Mouse (Mus musculus): Measurements from ENCODE around the gene 6030408B16Rik. TPM values are rescaled to one million over a fixed set of nuclear protein-coding genes. Genes with fewer than 3 reads are reported as not detected.

The 6030408B16Rik gene
- 1.6 and 1.7 TPM in 2 replicates for polyA plus RNA-seq (2014; fragmentation: Nextera tagmentation; extraction: Ambion mirVana)

GRCm38 (mm10) chr15:101293025-101293621 lies at the start of gene 6030408B16Rik:
Gene 6030408B16Rik (plus strand): TSS chr15:101293212.
- ATAC-seq (replicated peaks; ENCODE audit: insufficient number of reproducible peaks, low FRiP score, low TSS enrichment, low read depth), result no peak
- no peaks in the 10 kb centered on the region for H3K9me3 ChIP-seq (replicated peaks; ENCODE audit: control insufficient read depth, low read length)
- peak within 1 kb of the TSS; percentile 14; the same call in 1 of the 2 replicates for H3K27ac ChIP-seq (replicated peaks; ENCODE audit: low read depth, low read length)
- 64% methylated on average over 18 of the region's 18 CpGs for WGBS
- no peak within 1 kb of the TSS for H3K4me2 ChIP-seq (ENCODE audit: low read depth, low read length)
- peak within 1 kb of the TSS; percentile 11; the same call in 1 of the 2 replicates for H3K9ac ChIP-seq (replicated peaks; ENCODE audit: low read length)
- no peaks in the 10 kb centered on the region for H3K27me3 ChIP-seq (ENCODE audit: control insufficient read depth, insufficient read depth, low read length)
- H3K4me1 ChIP-seq (ENCODE audit: control insufficient read depth, insufficient read depth, low read length), result no peaks in the 10 kb centered on the region
- no peak for DNase-seq (ENCODE audit: low spot score)
- peaks cover 3% of the 10 kb centered on the region for H3K36me3 ChIP-seq (replicated peaks; ENCODE audit: control insufficient read depth, insufficient read depth, low read depth, low read length)
- H3K4me3 ChIP-seq (ENCODE audit: low read depth, low read length), result no peak within 1 kb of the TSS

- DNase-seq (ENCODE audit: low spot score) (no peak), ATAC-seq (replicated peaks; ENCODE audit: insufficient number of reproducible peaks, low FRiP score, low TSS enrichment, low read depth) (no peak)
- H3K9ac ChIP-seq (replicated peaks; ENCODE audit: low read length), result no peak overlapping the region
- H3K4me1 ChIP-seq (ENCODE audit: control insufficient read depth, insufficient read depth, low read length), result 0 out of 2 replicates have a peak, but pooled peaks cover 2% of the 10 kb centered on the region
- no peaks in the 10 kb centered on the region for H3K36me3 ChIP-seq (replicated peaks; ENCODE audit: control insufficient read depth, insufficient read depth, low read depth, low read length)
- H3K27ac ChIP-seq (replicated peaks; ENCODE audit: low read depth, low read length), result no peak overlapping the region
- no peaks in the 10 kb centered on the region for H3K27me3 ChIP-seq (ENCODE audit: control insufficient read depth, insufficient read depth, low read length)
- H3K9me3 ChIP-seq (replicated peaks; ENCODE audit: control insufficient read depth, low read length), result no peaks in the 10 kb centered on the region
- 68% methylated on average over 3 of the region's 3 CpGs for WGBS
- no peak overlapping the region for H3K4me2 ChIP-seq (ENCODE audit: low read depth, low read length)
- no peak overlapping the region for H3K4me3 ChIP-seq (ENCODE audit: low read depth, low read length)
These were observed 49.0 kb upstream of the 6030408B16Rik start for GRCm38 (mm10) chr15:101244012-101244411.

GRCm38 (mm10) chr15:101246231-101247154 lies 46.5 kb upstream of the 6030408B16Rik start:
- H3K9ac ChIP-seq (replicated peaks; ENCODE audit: low read length), result peak overlapping the region; percentile 53
- H3K4me3 ChIP-seq (ENCODE audit: low read depth, low read length), result peak overlapping the region; percentile 38
- peak; percentile 97 for ATAC-seq (replicated peaks; ENCODE audit: insufficient number of reproducible peaks, low FRiP score, low TSS enrichment, low read depth)
- no peaks in the 10 kb centered on the region for H3K4me1 ChIP-seq (ENCODE audit: control insufficient read depth, insufficient read depth, low read length)
- peak overlapping the region; percentile 65 for H3K27ac ChIP-seq (replicated peaks; ENCODE audit: low read depth, low read length)
- no peaks in the 10 kb centered on the region for H3K9me3 ChIP-seq (replicated peaks; ENCODE audit: control insufficient read depth, low read length)
- under 1% methylated on average over 56 of the region's 56 CpGs for WGBS
- peak overlapping the region; percentile 64 for H3K4me2 ChIP-seq (ENCODE audit: low read depth, low read length)
- no peaks in the 10 kb centered on the region for H3K36me3 ChIP-seq (replicated peaks; ENCODE audit: control insufficient read depth, insufficient read depth, low read depth, low read length)
- DNase-seq (ENCODE audit: low spot score), result peak; percentile 99
- no peaks in the 10 kb centered on the region for H3K27me3 ChIP-seq (ENCODE audit: control insufficient read depth, insufficient read depth, low read length)

GRCm38 (mm10) chr15:101247155-101247498 lies 45.9 kb upstream of the 6030408B16Rik start:
- WGBS, result 48% methylated on average over 1 of the region's 1 CpGs
- no peak for ATAC-seq (replicated peaks; ENCODE audit: insufficient number of reproducible peaks, low FRiP score, low TSS enrichment, low read depth)
- no peak overlapping the region; the same call in 1 of the 2 replicates for H3K4me3 ChIP-seq (ENCODE audit: low read depth, low read length)

GRCm38 (mm10) chr15:101248029-101248710 lies 44.8 kb upstream of the 6030408B16Rik start:
- H3K27me3 ChIP-seq (ENCODE audit: control insufficient read depth, insufficient read depth, low read length), result no peaks in the 10 kb centered on the region

More at GRCm38 (mm10) chr15:101247155-101247498, 45.9 kb upstream of the 6030408B16Rik start:
- no peaks in the 10 kb centered on the region for H3K4me1 ChIP-seq (ENCODE audit: control insufficient read depth, insufficient read depth, low read length)
- H3K27ac ChIP-seq (replicated peaks; ENCODE audit: low read depth, low read length), result peak overlapping the region; percentile 65; the same call in 1 of the 2 replicates
- H3K9me3 ChIP-seq (replicated peaks; ENCODE audit: control insufficient read depth, low read length), result no peaks in the 10 kb centered on the region
- H3K36me3 ChIP-seq (replicated peaks; ENCODE audit: control insufficient read depth, insufficient read depth, low read depth, low read length), result no peaks in the 10 kb centered on the region
- DNase-seq (ENCODE audit: low spot score), result no peak
- no peak overlapping the region; the same call in 1 of the 2 replicates for H3K4me2 ChIP-seq (ENCODE audit: low read depth, low read length)
- H3K27me3 ChIP-seq (ENCODE audit: control insufficient read depth, insufficient read depth, low read length), result no peaks in the 10 kb centered on the region
- H3K9ac ChIP-seq (replicated peaks; ENCODE audit: low read length), result no peak overlapping the region; the same call in 1 of the 2 replicates

GRCm38 (mm10) chr15:101250220-101250800 lies 42.7 kb upstream of the 6030408B16Rik start:
- H3K27ac ChIP-seq (replicated peaks; ENCODE audit: low read depth, low read length), result no peak overlapping the region
- no peak for DNase-seq (ENCODE audit: low spot score)
- H3K9ac ChIP-seq (replicated peaks; ENCODE audit: low read length), result no peak overlapping the region
- no peaks in the 10 kb centered on the region for H3K9me3 ChIP-seq (replicated peaks; ENCODE audit: control insufficient read depth, low read length)
- 79% methylated on average over 9 of the region's 9 CpGs for WGBS
- no peaks in the 10 kb centered on the region for H3K4me1 ChIP-seq (ENCODE audit: control insufficient read depth, insufficient read depth, low read length)
- H3K27me3 ChIP-seq (ENCODE audit: control insufficient read depth, insufficient read depth, low read length), result no peaks in the 10 kb centered on the region
- H3K36me3 ChIP-seq (replicated peaks; ENCODE audit: control insufficient read depth, insufficient read depth, low read depth, low read length), result no peaks in the 10 kb centered on the region
- no peak overlapping the region for H3K4me2 ChIP-seq (ENCODE audit: low read depth, low read length)
- no peak for ATAC-seq (replicated peaks; ENCODE audit: insufficient number of reproducible peaks, low FRiP score, low TSS enrichment, low read depth)
- H3K4me3 ChIP-seq (ENCODE audit: low read depth, low read length), result no peak overlapping the region

More at GRCm38 (mm10) chr15:101248029-101248710, 44.8 kb upstream of the 6030408B16Rik start:
- Histone ChIP-seq H3K27ac (replicated peaks; ENCODE audit: low read depth, low read length) (no peak overlapping the region), H3K9ac (replicated peaks; ENCODE audit: low read length) (no peak overlapping the region), H3K4me1 (ENCODE audit: control insufficient read depth, insufficient read depth, low read length) (no peaks in the 10 kb centered on the region), H3K36me3 (replicated peaks; ENCODE audit: control insufficient read depth, insufficient read depth, low read depth, low read length) (no peaks in the 10 kb centered on the region), H3K4me3 (ENCODE audit: low read depth, low read length) (no peak overlapping the region), H3K4me2 (ENCODE audit: low read depth, low read length) (no peak overlapping the region), H3K9me3 (replicated peaks; ENCODE audit: control insufficient read depth, low read length) (no peaks in the 10 kb centered on the region)
- 24% methylated on average over 5 of the region's 5 CpGs for WGBS
- DNase-seq (ENCODE audit: low spot score), result no peak
- ATAC-seq (replicated peaks; ENCODE audit: insufficient number of reproducible peaks, low FRiP score, low TSS enrichment, low read depth), result no peak

- 93% methylated on average over 5 of the region's 5 CpGs for WGBS
- Histone ChIP-seq H3K27ac (replicated peaks; ENCODE audit: low read depth, low read length) (no peak overlapping the region), H3K4me1 (ENCODE audit: control insufficient read depth, insufficient read depth, low read length) (no peaks in the 10 kb centered on the region), H3K27me3 (ENCODE audit: control insufficient read depth, insufficient read depth, low read length) (no peaks in the 10 kb centered on the region; the same call in 1 of the 2 replicates), H3K9ac (replicated peaks; ENCODE audit: low read length) (no peak overlapping the region), H3K4me3 (ENCODE audit: low read depth, low read length) (no peak overlapping the region), H3K4me2 (ENCODE audit: low read depth, low read length) (no peak overlapping the region), H3K36me3 (replicated peaks; ENCODE audit: control insufficient read depth, insufficient read depth, low read depth, low read length) (no peaks in the 10 kb centered on the region), H3K9me3 (replicated peaks; ENCODE audit: control insufficient read depth, low read length) (no peaks in the 10 kb centered on the region)
- ATAC-seq (replicated peaks; ENCODE audit: insufficient number of reproducible peaks, low FRiP score, low TSS enrichment, low read depth) (no peak), DNase-seq (ENCODE audit: low spot score) (no peak)
These were observed 41.1 kb upstream of the 6030408B16Rik start for GRCm38 (mm10) chr15:101251930-101252329.

Measured in embryonic facial prominence, embryonic 11.5 days (tissue).